Mouse (Mus musculus): ENCODE measurements around the gene Shbg.

The Shbg gene

DNA sequence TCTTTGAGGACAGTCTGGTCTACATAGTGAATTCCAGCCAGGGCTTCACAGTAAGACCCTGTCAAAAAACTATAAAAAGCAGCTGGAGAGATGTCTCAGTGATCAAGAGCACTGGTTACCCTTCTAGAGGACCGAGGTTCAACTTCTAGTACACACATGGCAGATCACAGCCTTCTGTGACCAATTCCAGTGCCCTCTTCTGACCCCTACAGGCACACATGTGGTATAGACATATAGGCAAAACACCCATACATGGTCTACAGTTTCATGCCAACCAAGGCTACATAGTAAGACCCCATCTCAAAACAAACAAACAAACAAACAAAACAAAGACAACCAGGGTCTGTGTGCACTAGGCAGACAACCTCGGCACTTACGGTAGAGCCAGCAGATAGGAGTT lies 42.5 kb downstream of the Shbg start:
- DNase-seq (ENCODE audit: extremely low spot score, low read depth, low spot score): no peak

DNA sequence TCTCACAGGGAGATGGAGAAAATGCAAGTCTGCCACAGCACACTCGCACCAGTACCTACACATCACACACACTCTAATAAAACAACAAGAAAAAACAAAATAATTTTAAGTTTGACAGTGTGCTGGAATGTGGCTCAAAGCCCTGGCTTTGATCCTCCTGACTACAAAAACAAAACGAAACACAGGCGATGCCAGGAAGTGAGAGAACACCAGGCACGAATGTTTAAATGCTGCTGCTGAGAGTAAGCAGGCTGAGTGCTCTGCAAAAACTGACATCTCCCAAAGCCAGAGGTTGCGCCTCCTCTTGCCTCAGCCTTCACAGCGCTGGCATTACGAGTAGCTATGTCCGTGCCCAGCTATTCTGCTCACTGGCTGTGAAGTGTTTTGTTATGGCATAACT lies 52.6 kb downstream of the Shbg start:
- no peak for DNase-seq (ENCODE audit: extremely low spot score, low read depth, low spot score)

Measured in hindlimb bud, embryonic 11.5 days (tissue).